Mouse (Mus musculus) mature B cell (primary cell): ENCODE measurements around the gene Arvcf.

ENCODE experiments used
- in situ Hi-C: fragments of 300-500 bp; cut with MboI; formaldehyde crosslinking; loops from 2 replicates; pipeline ENCODE4 v1.14.3; 2019

Gene Arvcf

DNA sequence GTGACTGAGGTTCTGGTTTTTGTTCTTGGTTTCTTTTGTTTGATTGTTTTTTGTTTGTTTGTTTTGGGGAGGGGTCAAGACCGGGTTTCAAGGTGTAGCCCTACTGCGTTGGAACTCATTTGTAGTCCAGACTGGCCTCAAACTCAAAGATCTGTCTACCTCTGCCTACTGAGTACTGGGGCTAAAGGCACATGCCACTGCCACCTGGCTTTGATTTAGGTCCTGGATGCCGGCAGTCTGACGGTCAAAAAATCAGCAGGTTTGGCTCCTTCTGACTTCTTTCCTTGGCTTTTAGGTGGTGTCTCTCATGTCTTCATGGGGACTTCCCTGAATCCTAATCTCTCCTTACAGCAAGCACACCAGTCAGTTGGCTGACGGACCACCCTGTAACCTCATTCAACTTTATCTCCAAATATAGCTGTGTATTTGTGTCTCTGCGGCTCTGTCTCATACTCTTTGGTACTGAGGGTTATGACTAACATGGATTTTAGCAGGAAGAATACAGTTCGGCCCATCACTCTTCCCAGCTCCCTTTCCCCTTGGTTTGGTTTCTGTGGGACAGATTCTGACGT is 82.7 kb downstream of the Arvcf start:
- in situ Hi-C loops, result no loop called here

DNA sequence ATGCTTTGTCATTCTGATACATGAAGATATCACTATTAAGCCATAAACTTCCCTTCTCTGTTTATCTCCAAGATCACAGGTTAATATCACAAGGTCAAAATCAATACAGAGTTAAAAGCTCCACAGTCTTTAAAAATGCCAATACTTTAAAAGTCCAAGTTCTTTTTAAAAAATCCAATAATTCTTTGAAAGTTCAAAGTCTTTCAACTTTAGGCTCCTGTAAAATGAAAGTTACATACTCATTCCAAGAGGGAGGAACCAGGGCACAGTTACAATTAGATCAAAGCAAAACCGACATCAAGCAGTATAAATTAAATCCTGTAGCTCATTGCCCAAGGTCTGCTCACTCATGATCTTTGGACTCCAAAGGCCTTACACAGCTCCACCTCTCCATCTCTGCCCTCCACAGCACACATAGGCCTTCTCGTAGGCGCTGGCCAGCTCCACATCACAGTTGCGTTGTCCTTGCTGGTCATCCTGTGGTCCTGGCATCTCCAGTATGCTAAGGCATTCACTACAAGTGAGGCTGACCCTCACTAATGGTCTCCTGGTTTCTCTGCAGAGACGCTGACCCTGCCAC is 85.4 kb downstream of the Arvcf start:
- in situ Hi-C loops, result no loop called here

DNA sequence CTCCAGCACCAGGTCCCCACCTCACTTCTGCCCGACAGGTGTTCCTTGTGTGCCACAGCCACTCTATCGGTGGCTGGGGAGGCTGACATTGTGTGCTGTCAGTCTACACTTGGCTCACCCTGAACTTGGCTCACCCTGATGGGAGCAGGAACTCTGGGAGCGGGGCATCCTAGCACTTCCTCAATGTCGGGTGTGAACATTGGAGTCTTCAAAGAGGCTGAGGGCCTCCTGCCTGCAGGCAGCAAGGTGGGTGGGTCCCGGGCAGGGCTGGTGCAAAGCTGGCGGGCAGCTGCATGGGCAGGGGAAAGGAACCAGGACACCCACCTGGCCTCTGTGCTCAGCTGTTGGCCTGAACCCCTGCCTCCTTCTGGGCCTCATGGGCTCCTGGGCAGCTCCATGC is 88.1 kb downstream of the Arvcf start:
- in situ Hi-C loops, result no loop called here

DNA sequence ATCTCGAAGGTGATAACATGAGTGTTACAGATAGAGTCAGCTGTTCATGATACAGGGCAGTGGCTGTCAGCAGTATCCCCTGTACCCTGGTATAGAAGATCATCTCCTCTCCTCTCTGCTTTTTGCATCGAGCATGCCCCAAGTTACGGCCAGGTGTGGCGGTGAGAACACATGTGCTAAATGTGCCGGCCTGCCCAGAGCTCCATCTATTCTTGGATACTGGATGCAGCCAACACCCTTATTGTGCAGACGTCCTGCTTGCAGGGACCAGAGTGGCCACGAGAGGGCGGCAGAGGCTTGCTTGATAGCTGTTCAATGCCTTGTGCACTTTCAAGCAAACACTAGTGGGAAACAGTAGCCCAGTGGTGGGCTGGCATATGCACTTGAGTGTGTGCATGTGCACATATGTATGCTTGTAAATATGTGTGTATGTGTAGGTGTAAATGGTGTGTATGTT is 95.4 kb downstream of the Arvcf start:
- in situ Hi-C loops, result no loop called here

DNA sequence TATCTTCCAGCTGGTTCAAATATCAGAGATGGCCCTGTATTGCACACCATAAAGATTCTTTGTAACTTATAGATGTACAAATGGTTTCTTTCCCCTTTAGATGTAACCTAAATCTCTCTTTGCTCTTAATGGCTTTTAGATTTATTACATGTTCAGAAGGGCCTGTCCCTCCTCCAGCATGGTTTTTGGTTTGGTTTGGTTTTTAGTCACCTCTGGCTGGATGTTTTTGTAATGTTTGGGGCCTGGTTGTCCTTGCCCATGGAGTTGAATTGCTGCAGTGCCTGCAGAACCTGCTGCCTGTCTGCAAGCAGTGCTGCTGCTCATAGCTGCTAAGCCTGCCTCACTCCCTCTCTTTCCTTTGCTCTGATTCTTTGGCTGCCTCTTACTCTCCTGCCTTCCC is 99.3 kb downstream of the Arvcf start:
- in situ Hi-C loops, result no loop called here

DNA sequence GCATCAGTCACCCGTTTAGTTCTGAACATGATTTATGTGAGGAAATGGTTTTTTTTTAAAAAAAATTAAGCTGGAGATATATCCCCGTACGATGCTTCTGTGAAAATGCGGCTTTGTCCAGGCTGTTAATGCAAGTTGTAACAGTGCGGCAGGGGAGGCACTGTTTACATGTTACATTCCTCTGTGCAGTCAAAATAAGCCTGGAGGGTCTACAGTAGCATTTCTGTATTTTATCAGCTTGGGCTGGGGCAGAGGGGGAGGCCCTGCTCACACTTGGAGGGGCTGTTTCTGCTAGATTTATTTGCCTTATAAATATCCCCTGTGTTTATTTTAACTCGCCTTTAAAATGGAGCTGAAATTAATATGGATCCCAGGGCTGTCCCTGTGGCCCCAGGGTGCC is 100.1 kb downstream of the Arvcf start:
- in situ Hi-C loops, result no loop called here

DNA sequence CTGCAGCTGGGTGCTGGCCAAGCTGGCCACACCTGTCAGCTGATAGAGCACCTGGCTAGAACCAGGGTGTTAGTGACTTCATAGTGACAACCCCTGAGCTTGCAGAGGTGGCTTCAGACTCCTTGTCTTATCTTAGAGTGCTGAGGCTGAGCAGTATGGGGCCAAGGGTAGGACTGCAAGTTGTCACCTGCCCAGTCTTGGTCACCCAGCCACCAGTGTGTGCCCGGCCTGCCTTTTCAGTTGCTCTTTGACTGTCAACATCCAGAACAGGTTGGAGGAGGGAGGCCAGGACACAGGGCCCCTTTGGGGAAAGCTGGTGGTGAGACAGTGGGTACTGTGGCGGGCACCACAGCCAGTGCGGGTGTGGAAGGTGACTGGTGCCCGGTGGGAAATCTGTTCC is 101.0 kb downstream of the Arvcf start:
- in situ Hi-C loops, result no loop called here

DNA sequence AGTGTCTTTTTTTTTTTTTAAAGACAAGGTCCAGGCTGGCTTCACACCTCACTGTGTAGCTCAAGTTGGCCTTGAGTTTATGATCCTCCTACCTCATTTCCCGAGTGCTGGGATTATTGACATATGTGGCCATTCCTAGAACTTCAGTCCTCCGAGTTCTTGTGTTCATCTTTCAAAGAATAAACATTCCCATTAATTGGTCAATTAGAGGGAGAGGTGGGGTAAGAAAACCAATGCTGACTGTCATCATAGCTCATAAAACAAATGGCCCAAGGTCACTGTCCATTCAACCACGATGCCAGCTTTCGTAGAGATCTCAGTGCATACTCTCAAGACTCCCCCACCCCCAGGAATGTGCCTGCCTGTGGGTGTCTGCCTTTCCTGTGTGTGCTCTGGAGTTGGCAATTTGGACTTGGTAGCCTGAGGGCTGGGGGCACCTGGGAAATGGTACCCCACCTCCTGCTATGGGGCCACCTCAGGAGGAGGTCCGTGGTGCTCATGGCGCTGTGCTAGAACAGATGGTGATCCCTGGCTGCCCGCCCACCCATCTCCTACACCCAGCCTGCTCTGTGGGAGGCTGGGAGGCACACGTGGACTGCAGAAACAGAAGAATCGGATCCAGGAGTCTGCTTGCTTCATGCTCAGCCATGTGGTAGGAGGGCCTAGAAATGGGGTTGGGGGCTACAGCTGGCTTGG is 103.7 kb downstream of the Arvcf start:
- in situ Hi-C loops, result loop anchor here (10.0 kb wide), 1 partner anchor 163 kb away; no protein-coding TSS in a partner anchor

DNA sequence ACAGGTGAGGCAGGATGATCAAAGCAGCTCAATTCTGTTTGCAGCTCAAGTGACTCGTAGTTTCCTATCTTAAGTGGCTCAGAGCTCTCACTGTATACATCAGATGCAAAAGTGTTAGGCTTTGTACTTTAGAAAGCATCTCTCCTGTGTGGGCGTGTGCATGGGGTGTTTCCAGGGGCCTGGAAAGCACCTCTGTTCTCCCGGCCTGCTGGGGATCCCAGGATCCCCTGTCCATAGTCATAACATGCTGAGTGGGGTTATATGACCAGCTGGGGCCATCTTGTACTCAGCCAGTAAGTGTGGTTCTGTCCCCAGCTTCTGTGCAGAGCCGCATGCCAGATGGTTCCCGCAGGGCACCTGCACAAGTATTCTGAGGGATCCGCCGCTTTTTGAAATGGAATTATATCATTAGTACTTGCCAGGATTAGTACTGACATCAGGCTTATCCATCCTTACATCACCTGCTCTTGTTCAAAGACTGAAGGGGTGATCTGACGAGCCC is 104.4 kb downstream of the Arvcf start:
- in situ Hi-C loops, result loop anchor here (10.0 kb wide), 1 partner anchor 162 kb away; no protein-coding TSS in a partner anchor

DNA sequence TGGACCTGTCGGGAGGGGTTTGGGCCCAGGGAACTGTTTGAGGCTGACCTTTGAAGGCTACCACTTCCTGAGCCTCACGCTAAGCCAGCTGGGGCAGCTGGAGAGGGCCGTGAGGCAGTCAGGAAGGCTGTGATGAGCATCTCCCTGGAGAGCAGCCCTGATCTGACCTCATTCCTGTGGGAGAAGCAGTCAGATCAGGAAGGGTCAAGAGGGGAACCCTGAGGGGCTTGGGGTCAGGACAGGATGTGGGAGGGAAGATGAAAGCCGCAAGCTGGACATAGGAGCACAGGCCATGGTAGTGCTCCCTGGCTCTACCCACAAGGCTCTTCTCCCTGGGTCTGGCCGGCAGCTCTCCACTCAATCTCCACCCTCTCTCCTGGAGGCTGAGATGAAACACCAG is 105.9 kb downstream of the Arvcf start:
- in situ Hi-C loops, result loop anchor here (10.0 kb wide), 1 partner anchor 161 kb away; no protein-coding TSS in a partner anchor

DNA sequence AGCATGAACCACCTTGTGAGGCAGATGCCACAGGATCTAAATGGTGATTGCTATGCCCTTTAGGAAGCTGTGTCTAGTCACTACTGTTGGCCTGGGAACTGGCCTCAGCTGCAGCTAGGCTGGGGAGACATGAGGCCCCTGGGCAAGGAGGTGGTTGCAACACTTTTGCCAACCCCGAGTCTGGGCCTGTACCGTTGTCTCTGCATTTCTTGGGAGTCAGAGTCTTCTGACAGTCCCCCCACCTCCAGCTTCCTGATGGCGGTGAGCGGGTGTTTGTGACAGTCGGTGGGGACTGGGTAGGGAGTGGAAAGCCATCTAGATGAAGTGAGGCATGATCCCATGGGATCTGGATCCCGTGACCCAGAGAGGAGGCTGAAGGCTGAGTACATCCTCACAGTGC is 107.4 kb downstream of the Arvcf start:
- in situ Hi-C loops, result loop anchor here (10.0 kb wide), 1 partner anchor 159 kb away; no protein-coding TSS in a partner anchor
